Mouse (Mus musculus) naive thymus-derived CD4-positive, alpha-beta T cell, adult 2 months (primary cell): Measurements from ENCODE around the gene Cdc42se1.

ENCODE experiments used
- DNase-seq: peaks from one replicate; pipeline ENCODE4 v3.0.0-alpha.2; 2011; ENCODE audit warnings: low read depth

The Cdc42se1 gene

GRCm38 (mm10) chr3:95250783-95251424 is 22.4 kb downstream of the Cdc42se1 start, which contains the start of gene Bnipl:
Bnipl (minus strand) TSS chr3:95251193.
- DNase-seq, result no peak

- no peak for DNase-seq
Observed at GRCm38 (mm10) chr3:95256931-95257330, 28.4 kb downstream of the Cdc42se1 start.

DNA sequence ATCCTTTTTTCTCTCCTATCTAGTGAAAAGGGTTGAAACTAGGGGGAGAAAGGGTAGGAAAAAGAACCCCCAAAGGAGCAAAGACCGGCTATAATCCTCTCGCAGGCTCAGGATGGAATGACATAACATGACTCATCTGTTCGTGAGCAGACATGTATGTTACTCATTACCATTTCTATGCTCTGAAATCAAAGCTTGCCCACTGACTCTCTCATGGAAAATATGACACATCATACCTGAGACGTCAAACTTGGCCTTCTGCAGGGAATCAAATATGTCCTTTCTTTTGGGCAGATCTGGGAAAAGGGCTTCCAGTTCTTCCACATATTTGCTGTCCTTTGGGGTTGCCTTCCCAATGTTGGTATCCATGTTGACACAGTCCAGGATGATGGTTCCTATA is 33.4 kb downstream of the Cdc42se1 start:
- DNase-seq, result no peak

GRCm38 (mm10) chr3:95263089-95263739 is 34.7 kb downstream of the Cdc42se1 start:
- DNase-seq, result peak; percentile 82

GRCm38 (mm10) chr3:95264724-95265123 is 36.2 kb downstream of the Cdc42se1 start:
- DNase-seq, result no peak

- no peak for DNase-seq
Observed at GRCm38 (mm10) chr3:95266052-95266451, 37.5 kb downstream of the Cdc42se1 start.

DNA sequence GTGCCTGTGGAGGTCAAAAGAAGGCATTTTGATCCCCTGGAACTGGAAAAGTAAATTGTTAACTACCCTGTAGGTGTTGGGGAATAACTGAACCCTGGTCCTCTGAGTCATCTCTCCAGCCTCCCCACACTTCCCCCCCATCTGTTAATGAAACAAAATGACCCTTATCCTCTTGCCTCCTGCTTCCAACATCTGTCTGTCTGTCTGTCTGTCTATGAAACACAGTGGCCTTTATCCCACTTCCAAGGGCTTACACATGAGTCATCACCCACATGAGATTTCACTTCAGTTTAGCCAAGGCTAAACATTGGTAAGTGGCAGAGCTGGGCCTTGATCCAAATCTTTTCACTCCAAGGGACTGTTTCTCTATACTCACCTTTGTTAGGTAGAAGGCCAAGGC is 39.3 kb downstream of the Cdc42se1 start:
- DNase-seq, result no peak

DNA sequence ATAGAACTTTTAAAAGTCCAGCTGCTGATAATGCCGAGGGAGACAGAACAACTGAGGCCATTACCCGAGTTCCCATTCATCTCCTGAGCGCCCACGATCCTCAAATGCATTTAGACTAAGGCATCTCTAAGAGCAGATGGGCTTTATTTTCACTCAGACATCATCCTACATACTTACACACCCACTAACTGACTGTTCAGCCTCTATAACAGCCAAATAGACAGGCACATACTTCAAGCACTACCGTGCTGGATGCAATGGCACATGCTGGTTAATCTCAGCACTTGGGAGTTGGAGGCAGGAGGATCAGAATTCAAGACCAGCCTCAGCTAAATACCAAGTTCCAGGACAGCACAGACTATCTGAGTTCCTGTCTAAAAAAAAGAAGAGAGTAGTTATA is 41.3 kb downstream of the Cdc42se1 start:
- no peak for DNase-seq

GRCm38 (mm10) chr3:95270766-95271364 is 42.3 kb downstream of the Cdc42se1 start:
- DNase-seq, result no peak

- no peak for DNase-seq
Observed at GRCm38 (mm10) chr3:95273471-95273870, 44.9 kb downstream of the Cdc42se1 start.

GRCm38 (mm10) chr3:95274453-95274852 is 45.9 kb downstream of the Cdc42se1 start:
- DNase-seq, result no peak

- DNase-seq, result no peak
Observed at GRCm38 (mm10) chr3:95275161-95275560, 46.6 kb downstream of the Cdc42se1 start.

DNA sequence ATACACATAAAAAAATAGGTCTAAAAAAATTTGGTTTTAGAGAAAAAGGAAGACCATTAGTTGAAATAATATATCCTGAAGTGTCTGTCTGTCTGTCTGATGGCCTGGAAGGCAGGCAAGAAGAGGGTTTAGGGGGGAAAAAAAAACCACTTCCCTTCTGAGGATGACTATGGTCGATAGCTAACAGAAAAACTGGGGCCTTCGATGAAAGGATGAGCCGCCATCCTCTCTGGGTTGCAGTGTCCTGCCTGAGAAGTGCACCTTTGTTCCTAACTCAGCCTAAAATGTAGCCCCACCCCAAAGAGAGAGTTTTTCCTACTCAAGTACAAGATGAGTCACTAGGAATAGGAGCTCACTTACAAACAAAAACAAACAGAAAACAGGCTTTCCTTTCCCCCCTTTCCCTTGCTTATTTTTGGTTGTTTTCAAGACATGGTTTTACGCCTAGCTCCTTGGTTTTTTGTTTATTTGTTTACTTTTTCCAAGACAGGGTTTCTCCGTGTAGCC is 47.9 kb downstream of the Cdc42se1 start:
- DNase-seq, result no peak

GRCm38 (mm10) chr3:95277149-95277551 is 48.6 kb downstream of the Cdc42se1 start:
- DNase-seq, result no peak

DNA sequence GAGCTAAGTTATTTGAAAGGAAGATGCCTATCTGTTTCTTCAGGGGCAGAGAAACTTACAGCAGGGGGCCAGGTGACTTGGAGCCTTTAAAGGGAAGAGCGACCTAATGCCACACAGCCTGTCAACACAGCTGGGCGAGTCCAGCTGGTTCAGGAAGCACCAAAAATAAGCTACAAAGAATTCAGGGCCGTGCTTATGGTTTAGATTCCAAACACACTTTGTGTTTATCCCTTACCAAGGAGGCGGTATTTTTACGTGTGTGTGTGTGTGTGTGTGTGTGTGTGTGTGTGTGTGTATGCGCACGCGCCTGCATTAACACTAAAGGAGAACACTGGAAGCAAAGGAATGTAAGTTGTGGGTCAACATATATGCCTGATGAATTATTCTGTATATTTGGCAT is 52.2 kb downstream of the Cdc42se1 start:
- peak; percentile 65 for DNase-seq

DNA sequence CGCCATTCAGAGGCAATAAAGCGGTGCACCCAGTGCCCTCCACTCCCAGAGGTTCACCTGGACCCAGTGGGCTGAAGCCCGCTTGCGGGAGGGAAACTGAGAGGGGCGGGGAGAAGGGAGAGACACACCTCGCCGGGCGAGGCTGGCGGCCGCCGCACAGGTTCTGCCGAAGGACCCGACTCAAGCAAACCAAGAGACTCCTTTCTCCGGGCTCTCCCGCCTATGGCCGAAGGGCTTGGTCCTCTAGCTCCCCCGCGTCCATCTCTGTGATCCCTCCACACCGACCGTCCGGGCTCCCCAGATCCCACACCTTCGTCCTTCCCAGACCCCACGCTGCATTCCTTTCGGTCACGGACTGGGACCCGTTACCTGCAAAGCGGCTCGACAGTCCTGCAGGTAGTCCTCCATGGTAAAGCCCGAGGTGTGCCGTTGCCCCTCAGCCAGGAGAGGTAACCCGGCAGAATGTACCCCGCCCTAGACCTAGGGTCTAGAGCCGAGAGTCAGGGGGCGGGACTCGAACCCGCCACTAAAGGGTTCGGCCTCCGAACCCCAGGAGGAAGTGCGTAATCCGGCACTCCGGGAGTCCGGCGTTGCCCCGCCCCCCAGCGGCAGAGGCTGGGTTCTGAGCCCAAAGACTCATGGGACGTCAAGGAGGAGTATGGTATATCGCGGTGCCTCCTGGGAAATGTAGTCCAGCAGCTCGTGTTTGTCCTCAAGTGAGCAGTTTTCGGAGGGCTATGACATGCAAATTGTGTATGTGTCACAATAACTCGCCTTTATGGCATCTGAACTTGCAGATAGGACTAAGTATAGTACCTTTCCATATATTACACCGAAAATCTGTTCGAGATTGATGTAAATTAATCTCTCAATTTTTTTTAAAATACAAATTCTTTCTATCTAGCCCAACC is 52.9 kb downstream of the Cdc42se1 start, which contains the start of the genes Mindy1 and Prune1:
TSS of gene Mindy1 (plus strand) at position 130 of the 911 bp plus-strand sequence.
TSS of gene Prune1 (minus strand) at position 861 of the 911 bp plus-strand sequence.
- peak; percentile 97 for DNase-seq

GRCm38 (mm10) chr3:95282381-95282864 is 53.9 kb downstream of the Cdc42se1 start:
- DNase-seq, result peak; percentile 66

DNA sequence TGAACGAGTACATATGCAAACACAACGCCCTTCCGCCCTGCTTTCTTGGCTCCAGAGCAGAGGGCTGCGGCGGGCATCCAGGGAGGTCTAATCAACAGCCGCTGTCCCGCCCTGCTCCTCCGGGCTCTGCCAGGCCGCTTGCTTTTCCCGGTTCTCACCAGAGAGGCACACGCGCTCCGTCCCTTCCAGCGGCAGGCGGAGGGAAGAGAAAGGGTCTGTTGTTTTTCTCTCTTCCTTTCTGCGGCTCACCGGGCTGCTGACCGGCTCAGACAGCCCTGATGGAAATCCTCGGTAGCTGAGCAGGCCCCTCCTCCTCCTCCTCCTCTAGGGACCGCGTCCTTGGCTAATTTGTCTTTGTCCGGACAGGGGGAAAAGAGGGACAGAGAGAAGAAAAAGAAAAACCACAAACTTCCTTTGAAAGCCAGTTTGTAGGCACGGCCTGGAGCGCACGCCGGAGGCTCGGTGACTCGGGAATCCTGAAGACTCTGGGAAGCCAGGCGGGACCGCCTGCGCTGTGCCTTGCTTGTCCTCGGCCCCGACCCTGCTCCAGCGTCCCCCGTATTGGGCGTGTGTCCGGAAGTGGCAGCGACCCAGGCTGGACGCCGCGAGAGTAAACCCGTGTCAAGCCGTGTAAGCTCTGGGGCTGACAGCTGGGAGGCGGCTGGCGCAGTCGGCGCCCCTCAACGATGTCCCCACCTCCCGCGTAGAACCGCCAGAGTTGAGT is 54.5 kb downstream of the Cdc42se1 start:
- DNase-seq, result peak; percentile 48

GRCm38 (mm10) chr3:95283589-95283941 is 55.0 kb downstream of the Cdc42se1 start:
- no peak for DNase-seq

DNA sequence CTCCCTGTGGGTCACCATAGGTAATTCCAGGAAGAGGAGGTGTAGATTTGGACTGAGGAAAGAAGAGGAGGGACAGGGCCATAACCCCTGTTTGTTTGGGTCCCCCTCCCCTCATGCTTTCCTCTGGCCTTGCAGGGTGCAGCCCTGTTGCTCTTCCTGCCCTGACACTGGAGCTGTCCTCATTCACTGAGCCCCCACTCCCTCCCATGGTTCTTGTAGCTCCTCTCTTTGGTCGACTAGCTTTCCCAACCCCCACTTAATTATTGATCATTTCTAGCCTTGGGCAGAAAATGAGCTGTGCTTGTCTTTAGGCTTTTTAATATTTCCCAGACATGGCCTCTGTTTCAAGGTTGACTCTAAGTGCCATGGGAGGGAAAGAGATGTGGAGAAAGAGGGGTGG is 55.5 kb downstream of the Cdc42se1 start:
- DNase-seq, result no peak
